Mouse (Mus musculus) right cerebral cortex, adult 2 months (tissue): Measurements from ENCODE around the gene Cachd1.

ENCODE experiments used
- DNase-seq, 2 experiments: peaks; one replicate each; pipeline ENCODE4 v3.0.0; 2021 to 2022; ENCODE audit warnings: low spot score in 2 of 2

Gene Cachd1

DNA sequence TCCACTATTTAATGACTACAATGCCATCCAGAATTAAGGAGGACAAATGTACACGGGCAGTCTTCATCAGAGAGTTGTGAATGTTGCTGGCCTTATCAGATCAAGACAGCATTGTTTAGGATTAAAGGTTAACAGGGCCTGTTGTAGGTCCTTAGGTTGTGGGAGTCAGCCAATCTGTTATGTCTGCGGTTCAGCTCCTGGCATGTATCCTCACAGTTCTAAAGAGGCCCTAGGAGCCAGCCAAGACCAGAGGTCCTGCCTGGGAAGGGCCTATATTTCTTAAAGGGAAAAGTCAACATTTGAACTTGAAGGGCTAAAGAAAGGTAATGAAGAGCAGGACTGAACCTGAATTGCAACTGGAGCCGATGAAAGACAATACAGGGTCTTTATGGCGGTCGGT lies 13.7 kb downstream of the Cachd1 start:
- no peak for DNase-seq

- no peak for DNase-seq
Measured at GRCm38 (mm10) chr4:100793147-100793546, 16.7 kb downstream of the Cachd1 start.

DNA sequence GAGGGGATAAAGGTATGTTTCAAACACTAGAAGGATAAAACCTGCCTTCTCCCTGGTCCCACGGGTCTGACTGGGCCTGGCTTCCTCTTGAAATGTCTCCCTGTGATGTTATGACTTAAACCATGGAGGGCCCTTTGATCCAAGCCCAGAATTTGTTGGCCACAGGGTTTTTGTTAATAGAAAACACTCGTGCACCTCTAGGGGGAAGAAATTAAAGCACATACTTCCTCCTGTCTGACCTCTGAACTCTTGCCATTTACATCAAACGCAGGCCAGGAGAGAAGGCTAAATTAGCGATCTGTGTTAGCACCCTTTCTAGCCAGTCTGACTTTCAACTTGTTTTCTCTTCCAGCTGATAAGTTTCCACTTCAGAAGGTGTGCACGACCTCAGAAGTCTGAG lies 19.0 kb downstream of the Cachd1 start:
- DNase-seq, result no peak

- no peak for DNase-seq
Measured at GRCm38 (mm10) chr4:100800730-100801442, 24.4 kb downstream of the Cachd1 start.

GRCm38 (mm10) chr4:100801443-100801786 lies 24.9 kb downstream of the Cachd1 start:
- no peak for DNase-seq

GRCm38 (mm10) chr4:100811057-100811695 lies 34.7 kb downstream of the Cachd1 start:
- no peak for DNase-seq

DNA sequence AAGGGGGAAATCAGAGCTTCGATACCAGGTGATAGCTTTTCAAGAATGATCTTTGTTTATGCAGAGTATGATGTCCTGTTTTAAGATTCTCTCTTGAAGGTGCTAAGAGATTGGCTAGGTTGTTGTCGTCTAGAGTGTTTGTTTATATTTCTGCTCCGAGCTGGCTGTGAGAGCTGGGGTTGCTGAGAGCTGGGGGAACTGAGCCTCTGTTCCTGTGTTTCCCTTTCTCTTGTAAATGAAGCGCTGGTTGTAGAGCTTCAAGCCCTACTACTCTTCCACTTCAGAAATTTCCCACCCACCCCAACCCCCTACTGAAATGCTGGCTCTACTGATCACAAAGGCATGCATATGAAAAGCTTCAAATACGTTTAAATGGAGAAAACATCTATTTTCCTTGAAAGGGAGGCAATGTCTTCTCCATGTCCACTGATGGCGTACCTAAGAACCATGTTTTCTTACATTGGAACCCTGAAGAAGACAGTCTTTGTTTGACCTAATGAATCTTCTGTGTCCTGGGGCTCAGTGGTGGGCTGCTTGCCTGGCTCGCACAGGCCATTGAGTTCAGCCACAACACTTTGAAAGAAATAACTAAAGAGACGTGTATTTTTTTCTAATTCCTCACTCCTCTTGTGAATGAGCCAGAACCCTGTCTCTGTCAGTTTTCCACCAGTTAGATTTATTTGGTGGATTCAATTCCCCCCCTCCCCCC lies 35.5 kb downstream of the Cachd1 start:
- DNase-seq, result no peak

DNA sequence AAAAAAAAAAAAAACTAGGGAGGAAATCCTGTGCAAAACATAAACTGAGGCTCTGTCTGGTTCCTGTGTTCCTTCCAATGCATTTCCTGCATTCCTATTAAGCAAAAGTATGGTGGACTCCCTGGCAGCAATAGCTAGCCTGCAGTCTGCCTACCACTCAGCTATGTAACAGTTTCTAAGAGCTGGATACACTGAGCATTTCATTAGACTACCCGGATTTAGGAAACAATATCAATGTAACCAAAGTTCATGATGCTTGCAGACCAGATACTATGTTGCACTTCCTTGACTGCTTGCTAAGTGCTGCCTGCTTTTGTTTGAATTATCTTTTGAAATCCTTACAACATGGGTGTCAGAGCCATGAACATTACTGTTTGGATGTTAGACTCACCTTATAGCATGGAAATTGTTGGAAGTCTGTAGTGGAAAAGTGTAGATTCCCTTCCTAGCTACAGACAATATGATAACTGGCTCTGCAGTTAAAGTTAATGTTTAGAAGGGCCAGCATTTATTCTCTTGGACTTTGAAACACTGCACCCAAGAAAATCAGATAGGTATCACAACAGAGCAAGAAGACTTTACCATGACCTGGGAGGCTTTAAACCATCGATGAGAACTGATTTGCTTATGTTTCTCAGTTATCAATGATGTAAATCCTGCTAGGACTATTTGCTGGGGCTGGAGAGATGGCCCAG lies 37.4 kb downstream of the Cachd1 start:
- no peak for DNase-seq

GRCm38 (mm10) chr4:100819238-100819637 lies 42.8 kb downstream of the Cachd1 start:
- no peak for DNase-seq

- DNase-seq, result no peak
Measured at GRCm38 (mm10) chr4:100822526-100822925, 46.1 kb downstream of the Cachd1 start.

DNA sequence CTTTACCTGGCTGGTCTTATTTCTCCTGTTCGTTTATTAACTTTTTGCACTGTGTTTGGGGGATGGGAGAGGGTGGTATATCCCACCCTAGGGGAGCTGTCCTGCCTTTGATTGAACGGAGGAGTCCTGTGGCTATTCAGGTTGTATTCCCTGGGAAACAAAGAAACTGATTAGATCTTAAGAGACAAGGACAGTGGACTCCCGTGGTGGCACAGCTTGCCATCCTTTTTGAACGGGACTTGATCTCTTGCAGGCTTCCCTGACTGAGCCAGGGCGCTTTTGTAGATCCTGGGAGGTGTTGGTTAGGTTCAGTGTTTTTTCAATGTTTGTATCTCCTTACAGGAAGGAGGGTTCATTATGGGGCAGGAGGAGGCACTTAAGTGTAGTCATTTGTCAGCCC lies 50.9 kb downstream of the Cachd1 start:
- DNase-seq, result no peak

- no peak for DNase-seq
Measured at GRCm38 (mm10) chr4:100828737-100829136, 52.3 kb downstream of the Cachd1 start.

- no peak for DNase-seq
Measured at GRCm38 (mm10) chr4:100837205-100837604, 60.7 kb downstream of the Cachd1 start.

DNA sequence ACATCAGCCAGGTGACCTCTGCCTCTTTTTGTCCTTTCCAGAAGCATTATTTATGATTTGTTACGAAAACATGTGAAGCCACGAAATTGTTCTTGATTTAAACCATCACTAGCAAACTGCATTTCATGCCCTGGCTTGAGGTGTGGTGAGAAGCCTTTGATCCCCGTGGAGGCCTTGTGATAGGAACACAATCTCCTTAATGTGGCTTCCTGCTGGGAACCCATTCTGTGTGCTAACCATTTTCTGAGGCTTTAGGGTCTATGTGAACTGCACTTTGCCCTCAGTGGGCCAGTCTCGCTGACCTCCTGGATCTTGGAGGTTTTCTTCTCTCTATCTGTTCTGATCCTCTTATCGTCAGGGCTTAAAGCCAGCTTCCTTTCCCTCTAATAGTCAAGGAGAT lies 66.2 kb downstream of the Cachd1 start:
- DNase-seq, result no peak

GRCm38 (mm10) chr4:100843119-100843518 lies 66.6 kb downstream of the Cachd1 start:
- no peak for DNase-seq

- DNase-seq, result no peak
Measured at GRCm38 (mm10) chr4:100850846-100851495, 74.5 kb downstream of the Cachd1 start.

DNA sequence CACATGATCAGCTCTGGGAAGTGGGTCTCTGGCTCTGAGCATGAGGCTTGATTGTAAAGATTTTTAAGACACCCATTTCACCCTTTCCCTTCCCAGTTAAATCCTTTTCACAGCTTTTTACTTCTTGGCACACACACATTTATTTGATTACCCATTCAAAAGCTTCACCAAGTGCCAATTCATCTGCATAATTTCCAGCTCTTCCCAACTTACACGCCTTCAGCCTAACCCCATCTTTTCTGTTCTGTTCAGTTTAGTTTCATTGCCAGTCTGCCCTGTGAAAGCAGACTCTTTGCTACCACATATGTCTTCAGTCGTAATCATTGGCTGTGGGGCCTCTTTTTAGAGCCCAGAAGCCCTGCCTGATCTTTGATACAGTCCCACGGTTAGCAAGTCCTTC lies 76.0 kb downstream of the Cachd1 start:
- DNase-seq, result no peak

GRCm38 (mm10) chr4:100853426-100853825 lies 77.0 kb downstream of the Cachd1 start:
- DNase-seq, result no peak

DNA sequence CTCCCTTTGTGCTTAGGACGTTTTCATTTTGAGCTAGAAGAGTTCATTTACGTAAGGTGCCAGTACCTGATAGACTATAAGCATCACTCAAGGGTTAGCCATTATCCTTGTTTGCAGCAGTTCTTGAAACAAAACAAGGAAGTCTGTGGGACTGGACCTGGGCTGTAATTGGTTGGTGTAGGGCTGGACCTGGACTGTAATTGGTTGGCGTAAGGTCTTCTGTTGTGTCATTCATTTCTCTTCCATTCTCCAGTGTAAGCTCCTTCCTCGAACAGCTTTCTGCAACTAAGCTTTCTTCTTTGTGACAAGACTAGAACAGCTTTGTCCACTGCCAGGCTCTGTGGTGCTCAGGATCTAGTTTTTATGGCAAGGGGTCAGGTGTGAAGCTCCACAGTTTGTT lies 78.9 kb downstream of the Cachd1 start:
- DNase-seq, result no peak

GRCm38 (mm10) chr4:100857411-100857869 lies 81.0 kb downstream of the Cachd1 start:
- DNase-seq, result no peak

DNA sequence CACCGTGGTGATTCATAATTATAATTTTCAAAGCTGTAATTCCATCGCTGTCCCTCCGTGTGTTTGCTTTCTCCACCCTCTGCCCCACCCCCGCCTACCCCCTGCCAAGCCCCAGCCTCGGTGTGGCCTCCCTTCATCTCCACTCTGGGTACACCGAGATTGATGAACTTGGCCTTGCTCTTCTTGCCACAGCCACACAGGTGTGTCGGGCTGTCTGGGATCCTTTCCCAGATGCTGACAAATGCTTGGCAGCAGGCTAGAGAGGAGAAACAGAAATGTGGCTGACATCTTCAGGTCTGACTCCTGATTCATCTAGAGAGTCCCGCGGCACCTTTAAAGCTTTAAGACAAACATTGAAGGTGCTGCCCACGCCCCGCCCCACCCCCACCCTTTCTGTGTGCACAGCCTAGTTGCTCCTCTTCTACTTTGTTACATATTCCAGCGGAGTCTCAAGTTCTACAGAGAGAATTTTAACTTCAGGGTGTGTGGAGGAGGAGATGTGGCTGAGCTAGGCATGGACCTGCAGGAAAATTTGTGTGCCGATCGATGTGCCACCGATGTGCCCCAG lies 87.5 kb downstream of the Cachd1 start:
- no peak for DNase-seq
